Mouse (Mus musculus): Measurements from ENCODE around the gene Eif3l. TPM values are rescaled to one million over a fixed set of nuclear protein-coding genes. Genes with fewer than 3 reads are reported as not detected.
A peak's percentile ranks its signal among the peaks of the same experiment; 100 is the strongest.

Eif3l gene
- polyA plus RNA-seq, 1 experiment from 2014 or later = 209 TPM

DNA sequence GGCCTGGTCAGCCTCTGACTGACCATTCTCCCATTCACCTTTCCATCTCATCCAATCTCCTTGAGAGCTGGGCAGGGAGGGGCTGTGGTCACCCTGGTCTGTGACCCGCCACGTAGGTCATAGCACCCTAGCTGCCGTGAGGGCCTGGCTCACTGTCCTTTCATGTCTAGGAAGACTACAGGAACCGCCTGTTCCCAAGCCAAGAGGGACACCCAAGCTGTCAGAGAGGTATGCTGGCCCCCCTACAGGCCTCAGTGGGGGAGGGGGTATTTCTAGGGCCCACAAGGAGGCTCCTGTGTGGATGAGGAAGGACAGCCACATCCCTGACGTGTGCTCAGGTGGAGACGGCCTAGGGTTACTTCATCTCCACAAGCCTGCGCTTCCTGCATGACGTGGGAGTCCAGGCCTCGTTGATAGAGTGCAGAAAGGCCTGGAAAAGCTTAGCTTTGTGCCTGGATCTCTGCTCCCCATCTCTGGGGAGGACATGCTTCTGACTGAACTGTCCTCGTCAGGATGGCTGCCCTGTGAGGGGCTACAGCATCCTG lies 49.4 kb downstream of the Eif3l start:
- 78% methylated on average over 10 of the region's 10 CpGs for WGBS
- Histone ChIP-seq H3K27ac (ENCODE audit: low read length) (no peak overlapping the region), H3K36me3 (ENCODE audit: control insufficient read depth, insufficient read depth, low read length) (peaks cover 35% of the 10 kb centered on the region), H3K9me3 (ENCODE audit: control insufficient read depth, low read length) (peaks cover 4% of the 10 kb centered on the region; the same call in 1 of the 2 replicates), H3K4me3 (ENCODE audit: low read length) (no peak overlapping the region), H3K9ac (ENCODE audit: low read length) (no peak overlapping the region), H3K27me3 (ENCODE audit: control insufficient read depth, insufficient read depth, low read depth, low read length) (no peaks in the 10 kb centered on the region), H3K4me2 (ENCODE audit: low read depth, low read length) (no peak overlapping the region), H3K4me1 (replicated peaks; ENCODE audit: control insufficient read depth, insufficient read depth, low read length) (no peaks in the 10 kb centered on the region)
- ATAC-seq (ENCODE audit: low read depth) = no peak

DNA sequence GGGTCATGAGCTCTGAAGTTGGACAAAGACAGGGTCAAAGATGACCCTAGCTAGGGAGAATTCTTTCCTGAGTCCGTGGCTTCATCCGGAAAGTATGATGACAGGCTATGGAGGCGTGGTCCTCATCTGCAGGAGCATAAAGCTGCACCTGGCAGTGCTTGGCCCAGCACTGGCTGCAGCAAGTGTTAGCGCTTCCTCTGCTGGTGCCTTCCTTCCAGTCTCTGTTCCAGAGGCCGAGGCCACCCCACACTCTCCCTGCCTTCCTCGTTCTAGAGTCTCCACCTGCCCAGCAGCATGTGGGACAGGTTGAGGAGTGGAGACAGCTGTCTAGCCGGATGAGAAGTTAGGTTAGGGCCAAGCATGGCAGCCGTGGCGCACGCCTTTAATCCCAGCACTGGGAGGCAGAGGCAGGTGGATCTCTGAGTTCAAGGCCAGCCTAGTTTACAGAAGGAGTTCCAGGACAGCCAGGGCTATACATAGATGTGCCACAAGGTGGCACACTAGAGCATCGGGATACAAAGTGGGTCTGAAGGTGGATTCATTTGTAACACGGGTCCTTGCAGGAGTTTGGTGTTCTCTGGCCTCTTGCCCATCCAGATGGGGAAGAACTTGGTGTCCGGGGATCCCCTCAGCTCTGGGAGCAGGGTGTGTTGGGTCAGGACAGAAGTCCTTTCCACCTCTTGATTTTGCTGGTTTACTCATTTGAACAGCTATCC lies 51.4 kb downstream of the Eif3l start:
- H3K4me2 ChIP-seq (ENCODE audit: low read depth, low read length) = no peak overlapping the region

DNA sequence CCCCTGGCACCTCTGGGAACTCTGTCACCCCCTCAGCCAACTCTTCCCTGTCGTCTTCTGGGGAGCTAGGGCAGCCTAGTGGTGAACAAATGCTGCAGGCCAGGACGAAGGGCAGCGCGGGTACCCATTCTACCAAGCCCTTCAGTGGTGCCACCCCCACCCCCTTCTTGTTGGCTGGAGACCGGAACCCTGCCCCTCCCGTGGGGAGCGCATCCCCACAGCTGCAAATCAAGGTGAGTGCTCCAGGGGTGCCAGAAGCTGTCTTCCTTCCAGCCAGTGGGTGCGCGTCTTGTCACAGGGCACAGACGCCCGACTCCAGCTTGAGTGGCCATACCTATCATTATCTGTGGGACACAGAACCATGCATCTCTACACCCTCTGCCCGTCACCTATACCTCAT lies 52.1 kb downstream of the Eif3l start:
- ATAC-seq (ENCODE audit: low read depth) = no peak

More for the DNA sequence above, 51.4 kb downstream of the Eif3l start:
- ATAC-seq (ENCODE audit: low read depth) = no peak
- WGBS = 73% methylated on average over 13 of the region's 13 CpGs
- Histone ChIP-seq H3K9ac (ENCODE audit: low read length) (no peak overlapping the region), H3K27ac (ENCODE audit: low read length) (no peak overlapping the region), H3K4me3 (ENCODE audit: low read length) (no peak overlapping the region), H3K4me1 (replicated peaks; ENCODE audit: control insufficient read depth, insufficient read depth, low read length) (peaks cover 11% of the 10 kb centered on the region), H3K36me3 (ENCODE audit: control insufficient read depth, insufficient read depth, low read length) (peaks cover 44% of the 10 kb centered on the region), H3K27me3 (ENCODE audit: control insufficient read depth, insufficient read depth, low read depth, low read length) (no peaks in the 10 kb centered on the region), H3K9me3 (ENCODE audit: control insufficient read depth, low read length) (peaks cover 4% of the 10 kb centered on the region; the same call in 1 of the 2 replicates)

DNA sequence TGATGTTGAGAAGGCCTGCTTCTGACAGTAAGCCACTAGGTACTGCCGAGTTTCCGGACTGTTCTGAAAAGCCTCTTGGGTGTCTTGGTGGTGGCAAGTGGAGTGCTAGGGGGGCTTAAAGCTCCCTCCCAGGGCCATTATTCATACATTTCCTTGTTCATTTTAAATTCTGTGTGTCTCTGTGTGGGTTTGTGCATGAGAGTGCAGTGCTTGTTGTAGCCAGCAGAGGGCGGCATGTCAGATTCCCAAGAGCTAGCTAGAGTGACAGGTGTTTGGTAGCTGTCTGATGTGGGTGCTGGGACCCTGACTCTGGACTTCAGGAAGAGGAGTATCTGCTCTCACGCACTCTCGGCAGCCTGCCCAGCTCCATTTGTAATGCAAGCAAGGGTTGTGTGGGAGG lies 53.2 kb downstream of the Eif3l start:
- peaks cover 4% of the 10 kb centered on the region; the same call in 1 of the 2 replicates for H3K9me3 ChIP-seq (ENCODE audit: control insufficient read depth, low read length)
- H3K4me2 ChIP-seq (ENCODE audit: low read depth, low read length) = no peak overlapping the region
- WGBS = 92% methylated on average over 5 of the region's 5 CpGs
- peaks cover 12% of the 10 kb centered on the region for H3K4me1 ChIP-seq (replicated peaks; ENCODE audit: control insufficient read depth, insufficient read depth, low read length)
- ATAC-seq (ENCODE audit: low read depth) = no peak
- no peaks in the 10 kb centered on the region for H3K27me3 ChIP-seq (ENCODE audit: control insufficient read depth, insufficient read depth, low read depth, low read length)
- no peak overlapping the region for H3K9ac ChIP-seq (ENCODE audit: low read length)
- no peak overlapping the region for H3K4me3 ChIP-seq (ENCODE audit: low read length)
- H3K27ac ChIP-seq (ENCODE audit: low read length) = no peak overlapping the region
- H3K36me3 ChIP-seq (ENCODE audit: control insufficient read depth, insufficient read depth, low read length) = peaks cover 36% of the 10 kb centered on the region

More for the DNA sequence above, 52.1 kb downstream of the Eif3l start:
- peaks cover 41% of the 10 kb centered on the region for H3K36me3 ChIP-seq (ENCODE audit: control insufficient read depth, insufficient read depth, low read length)
- peaks cover 4% of the 10 kb centered on the region; the same call in 1 of the 2 replicates for H3K9me3 ChIP-seq (ENCODE audit: control insufficient read depth, low read length)
- H3K9ac ChIP-seq (ENCODE audit: low read length) = no peak overlapping the region
- H3K27me3 ChIP-seq (ENCODE audit: control insufficient read depth, insufficient read depth, low read depth, low read length) = no peaks in the 10 kb centered on the region
- WGBS = 92% methylated on average over 12 of the region's 12 CpGs
- H3K27ac ChIP-seq (ENCODE audit: low read length) = no peak overlapping the region
- no peak overlapping the region for H3K4me3 ChIP-seq (ENCODE audit: low read length)
- H3K4me2 ChIP-seq (ENCODE audit: low read depth, low read length) = no peak overlapping the region
- peaks cover 12% of the 10 kb centered on the region for H3K4me1 ChIP-seq (replicated peaks; ENCODE audit: control insufficient read depth, insufficient read depth, low read length)

DNA sequence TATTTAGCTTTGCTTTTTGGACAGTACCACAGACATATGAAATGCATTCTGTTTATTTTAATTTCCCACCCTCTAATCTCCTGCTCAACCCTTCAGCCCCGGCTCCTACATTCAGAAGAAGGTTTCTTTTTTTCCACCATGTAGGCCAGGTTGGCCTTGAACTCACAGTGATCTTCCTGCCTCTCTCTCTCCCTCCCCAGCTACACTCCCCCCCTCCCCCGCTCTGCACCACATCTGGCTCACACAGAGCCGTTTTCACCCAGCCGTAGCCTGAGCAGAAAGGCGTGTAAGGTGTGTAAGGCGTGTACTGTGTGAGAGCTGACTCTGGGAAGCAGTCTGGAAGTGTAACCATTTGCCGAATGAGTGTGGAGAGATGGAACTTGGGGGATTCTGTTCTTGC lies 54.3 kb downstream of the Eif3l start:
- Histone ChIP-seq H3K9me3 (ENCODE audit: control insufficient read depth, low read length) (peaks cover 4% of the 10 kb centered on the region; the same call in 1 of the 2 replicates), H3K4me2 (ENCODE audit: low read depth, low read length) (no peak overlapping the region), H3K9ac (ENCODE audit: low read length) (no peak overlapping the region), H3K4me3 (ENCODE audit: low read length) (no peak overlapping the region), H3K36me3 (ENCODE audit: control insufficient read depth, insufficient read depth, low read length) (peaks cover 37% of the 10 kb centered on the region), H3K27ac (ENCODE audit: low read length) (no peak overlapping the region), H3K4me1 (replicated peaks; ENCODE audit: control insufficient read depth, insufficient read depth, low read length) (peaks cover 12% of the 10 kb centered on the region), H3K27me3 (ENCODE audit: control insufficient read depth, insufficient read depth, low read depth, low read length) (no peaks in the 10 kb centered on the region)
- WGBS = 75% methylated on average over 7 of the region's 7 CpGs
- no peak for ATAC-seq (ENCODE audit: low read depth)

DNA sequence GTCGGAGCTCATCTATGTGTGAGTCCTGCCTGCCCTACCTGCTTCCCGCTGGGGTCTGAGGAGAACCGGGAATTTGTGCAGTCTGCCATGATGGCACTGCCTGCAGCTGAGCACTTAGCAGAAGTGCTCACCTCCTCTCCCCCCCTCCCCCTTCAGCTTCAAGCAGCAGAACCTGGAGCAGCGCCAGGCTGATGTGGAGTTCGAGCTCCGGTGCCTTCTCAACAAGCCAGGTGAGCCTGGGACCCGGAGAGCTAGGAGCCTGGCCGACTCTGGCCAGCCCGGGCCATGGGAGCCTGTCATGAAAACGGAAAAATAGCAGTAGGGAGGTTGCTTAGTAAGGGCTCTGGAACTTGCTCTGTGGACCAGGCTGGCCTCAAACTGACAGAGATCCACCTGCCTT lies 55.8 kb downstream of the Eif3l start:
- peak; percentile 34; the same call in 1 of the 2 replicates for ATAC-seq (ENCODE audit: low read depth)
- 0 out of 2 replicates have a peak overlapping the region, but pooled peaks have one; percentile 7 for H3K9ac ChIP-seq (ENCODE audit: low read length)

DNA sequence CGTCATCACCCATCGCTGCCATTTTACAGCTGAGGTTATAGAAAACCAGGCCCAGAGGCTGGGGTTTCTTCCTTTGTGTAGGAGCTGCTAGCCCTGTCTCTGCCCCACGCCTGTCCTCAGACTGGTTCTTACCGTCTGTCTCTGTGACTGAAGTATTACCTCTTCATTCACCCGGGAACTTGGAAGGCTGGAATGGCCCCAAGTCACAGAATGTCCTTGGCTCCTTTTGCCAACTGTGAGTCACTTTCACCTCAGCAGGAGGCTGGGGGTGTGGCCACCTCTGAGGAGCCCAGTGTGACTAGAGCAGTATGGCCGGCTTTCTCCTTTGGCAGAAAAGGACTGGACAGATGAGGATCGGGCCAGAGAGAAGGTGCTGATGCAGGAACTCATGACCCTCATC lies 56.5 kb downstream of the Eif3l start:
- H3K9ac ChIP-seq (ENCODE audit: low read length) = 0 out of 2 replicates have a peak overlapping the region, but pooled peaks have one; percentile 14
- no peaks in the 10 kb centered on the region for H3K27me3 ChIP-seq (ENCODE audit: control insufficient read depth, insufficient read depth, low read depth, low read length)
- peaks cover 31% of the 10 kb centered on the region for H3K36me3 ChIP-seq (ENCODE audit: control insufficient read depth, insufficient read depth, low read length)
- 54% methylated on average over 7 of the region's 7 CpGs for WGBS
- ATAC-seq (ENCODE audit: low read depth) = peak; percentile 59
- H3K4me1 ChIP-seq (replicated peaks; ENCODE audit: control insufficient read depth, insufficient read depth, low read length) = peaks cover 14% of the 10 kb centered on the region
- peak overlapping the region; percentile 58 for H3K27ac ChIP-seq (ENCODE audit: low read length)
- H3K4me2 ChIP-seq (ENCODE audit: low read depth, low read length) = no peak overlapping the region
- peaks cover 4% of the 10 kb centered on the region; the same call in 1 of the 2 replicates for H3K9me3 ChIP-seq (ENCODE audit: control insufficient read depth, low read length)
- H3K4me3 ChIP-seq (ENCODE audit: low read length) = no peak overlapping the region

More for the DNA sequence above, 55.8 kb downstream of the Eif3l start:
- Histone ChIP-seq H3K4me3 (ENCODE audit: low read length) (no peak overlapping the region), H3K4me2 (ENCODE audit: low read depth, low read length) (no peak overlapping the region), H3K36me3 (ENCODE audit: control insufficient read depth, insufficient read depth, low read length) (peaks cover 31% of the 10 kb centered on the region), H3K27ac (ENCODE audit: low read length) (peak overlapping the region; percentile 58), H3K27me3 (ENCODE audit: control insufficient read depth, insufficient read depth, low read depth, low read length) (no peaks in the 10 kb centered on the region), H3K9me3 (ENCODE audit: control insufficient read depth, low read length) (peaks cover 4% of the 10 kb centered on the region; the same call in 1 of the 2 replicates), H3K4me1 (replicated peaks; ENCODE audit: control insufficient read depth, insufficient read depth, low read length) (peaks cover 12% of the 10 kb centered on the region)
- WGBS = 51% methylated on average over 10 of the region's 10 CpGs

DNA sequence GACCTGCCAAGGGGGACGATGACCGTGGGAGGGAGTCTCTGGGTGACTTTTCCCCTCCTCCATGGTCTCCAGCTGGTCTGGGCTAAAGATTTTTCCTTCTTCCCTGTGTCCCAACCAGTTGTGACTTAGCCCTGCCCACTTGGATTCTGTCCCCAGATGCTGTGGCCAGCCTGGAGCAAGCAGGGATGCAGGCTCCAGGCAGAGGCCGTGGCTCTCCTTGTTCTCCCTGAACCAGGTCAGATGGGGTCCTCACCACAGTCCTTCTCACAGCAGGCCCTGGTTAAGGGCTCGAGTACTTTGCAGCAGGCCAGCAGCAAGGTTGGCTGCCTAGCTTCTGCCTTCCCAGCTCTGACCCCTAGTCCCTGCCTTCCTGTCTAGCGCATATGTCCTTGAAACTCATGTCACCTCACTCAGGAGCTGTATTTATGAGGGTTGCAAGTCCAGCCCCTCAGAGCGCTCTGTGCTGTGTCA lies 58.2 kb downstream of the Eif3l start:
- peaks cover 18% of the 10 kb centered on the region for H3K36me3 ChIP-seq (ENCODE audit: control insufficient read depth, insufficient read depth, low read length)
- H3K4me2 ChIP-seq (ENCODE audit: low read depth, low read length) = no peak overlapping the region
- H3K4me3 ChIP-seq (ENCODE audit: low read length) = no peak overlapping the region
- no peak overlapping the region for H3K27ac ChIP-seq (ENCODE audit: low read length)
- no peak overlapping the region for H3K9ac ChIP-seq (ENCODE audit: low read length)
- peaks cover 14% of the 10 kb centered on the region for H3K4me1 ChIP-seq (replicated peaks; ENCODE audit: control insufficient read depth, insufficient read depth, low read length)
- ATAC-seq (ENCODE audit: low read depth) = no peak
- no peaks in the 10 kb centered on the region for H3K27me3 ChIP-seq (ENCODE audit: control insufficient read depth, insufficient read depth, low read depth, low read length)
- H3K9me3 ChIP-seq (ENCODE audit: control insufficient read depth, low read length) = peaks cover 1% of the 10 kb centered on the region; the same call in 1 of the 2 replicates
- 77% methylated on average over 6 of the region's 6 CpGs for WGBS

DNA sequence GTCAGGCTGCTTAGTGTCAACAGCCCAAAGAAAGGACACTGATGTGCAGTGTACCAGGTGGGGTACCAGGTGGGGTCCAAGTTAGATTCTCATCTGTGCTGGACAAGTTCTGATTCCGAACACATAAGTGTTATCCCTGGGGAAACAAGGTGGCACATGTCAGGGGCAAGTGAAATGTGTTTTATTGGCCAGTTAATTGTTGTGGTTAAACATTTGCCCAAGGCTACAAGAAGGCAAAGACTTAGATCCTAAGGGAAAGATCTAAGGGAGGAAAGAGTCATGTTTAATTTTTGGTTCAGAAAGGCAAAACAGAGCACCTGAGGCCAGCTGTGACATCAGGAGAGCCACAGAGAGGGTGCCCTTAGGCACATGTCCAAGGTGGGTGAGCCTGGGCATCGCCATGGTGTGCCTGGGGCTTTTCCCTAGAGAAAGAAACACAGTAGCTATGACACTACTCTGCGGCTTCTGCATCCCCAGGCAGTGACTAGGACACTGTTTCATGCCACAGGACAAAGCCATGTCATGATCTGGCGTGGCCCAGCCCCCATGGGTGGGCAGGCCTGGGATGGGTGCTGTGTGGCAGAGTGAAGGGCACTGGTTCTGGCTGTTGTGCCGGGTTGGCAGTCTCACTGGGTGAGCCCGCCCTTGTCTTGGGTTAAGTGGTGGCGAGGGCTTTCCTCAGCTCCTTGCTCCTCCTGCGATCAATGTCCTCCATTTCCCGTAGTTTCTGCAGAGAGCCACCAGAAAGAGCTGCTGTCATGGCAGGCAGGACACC lies 59.7 kb downstream of the Eif3l start:
- Histone ChIP-seq H3K36me3 (ENCODE audit: control insufficient read depth, insufficient read depth, low read length) (peaks cover 14% of the 10 kb centered on the region), H3K9me3 (ENCODE audit: control insufficient read depth, low read length) (no peaks in the 10 kb centered on the region), H3K4me1 (replicated peaks; ENCODE audit: control insufficient read depth, insufficient read depth, low read length) (peaks cover 14% of the 10 kb centered on the region), H3K9ac (ENCODE audit: low read length) (no peak overlapping the region), H3K4me2 (ENCODE audit: low read depth, low read length) (no peak overlapping the region), H3K27ac (ENCODE audit: low read length) (no peak overlapping the region), H3K27me3 (ENCODE audit: control insufficient read depth, insufficient read depth, low read depth, low read length) (no peaks in the 10 kb centered on the region), H3K4me3 (ENCODE audit: low read length) (no peak overlapping the region)
- WGBS = 86% methylated on average over 9 of the region's 9 CpGs
- no peak for ATAC-seq (ENCODE audit: low read depth)

All from lung, embryonic 16.5 days (tissue).